Mouse (Mus musculus) heart, embryonic 15.5 days (tissue): ENCODE data around the gene Calml4. TPM values are rescaled to one million over a fixed set of nuclear protein-coding genes. Genes with fewer than 3 reads are reported as not detected.
"Not testable (repeated sequence)": the region's sequence is repeated elsewhere in the genome, so short reads cannot be mapped to it uniquely, and the experiment has no call there.

Experiments
- ATAC-seq: fragments of 200-750 bp; cut with Nextera tagmentation; replicated peaks from 2 replicates; pipeline ENCODE4 v1.8.0; 2017; ENCODE audit warnings: low read depth, moderate TSS enrichment; ENCODE audit not compliant: insufficient number of reproducible peaks, insufficient read depth, low FRiP score
- H3K27ac ChIP-seq: fragments of 300-500 bp; sonication (generic); 2 replicates; pipeline ENCODE4 v1.5.1; 2015; ENCODE audit warnings: mild to moderate bottlenecking, inconsistent platforms
- H3K27me3 ChIP-seq: fragments of 300-500 bp; sonication (generic); 2 replicates; pipeline ENCODE4 v1.6.1; 2015; ENCODE audit warnings: inconsistent platforms
- H3K36me3 ChIP-seq: fragments of 300-500 bp; sonication (generic); 2 replicates; pipeline ENCODE4 v1.6.1; 2015; ENCODE audit warnings: mild to moderate bottlenecking, inconsistent platforms
- H3K4me1 ChIP-seq: fragments of 300-500 bp; sonication (generic); replicated peaks from 2 replicates; pipeline ENCODE4 v1.6.1; 2015; ENCODE audit warnings: inconsistent platforms
- H3K4me2 ChIP-seq: fragments of 300-500 bp; sonication (generic); 2 replicates; pipeline ENCODE4 v1.6.1; 2015; ENCODE audit warnings: inconsistent platforms, mild to moderate bottlenecking, moderate library complexity
- H3K4me3 ChIP-seq: fragments of 300-500 bp; sonication (generic); 2 replicates; pipeline ENCODE4 v1.5.1; 2015; ENCODE audit warnings: mild to moderate bottlenecking, inconsistent platforms
- H3K9ac ChIP-seq: fragments of 300-500 bp; sonication (generic); 2 replicates; pipeline ENCODE4 v1.6.1; 2015; ENCODE audit warnings: mild to moderate bottlenecking, inconsistent platforms
- H3K9me3 ChIP-seq: fragments of 300-500 bp; sonication (generic); replicated peaks from 2 replicates; pipeline ENCODE4 v1.6.1; 2016; ENCODE audit warnings: inconsistent platforms
- WGBS: fragments of 180-500 bp; shearing (Covaris S2); methylation state at CpG from one replicate; pipeline ENCODE4 v1.1.7; 2015; ENCODE audit warnings: mixed read lengths; 5-methylcytosine and 5-hydroxymethylcytosine counted together
- polyA plus RNA-seq: library from polyadenylated mRNA; unstranded; fragments of >200 nt; fragmentation: Nextera tagmentation; extraction: Ambion mirVana; gene quantifications from 2 replicates; pipeline ENCODE4 v1.2.1, GENCODE M21; 2015

The Calml4 gene
- polyA plus RNA-seq, 1 experiment from 2014 or later = 3.0 TPM

GRCm38 (mm10) chr9:62858266-62859019 lies 563 bp downstream of the Calml4 start:
- WGBS = 61% methylated on average over 8 of the region's 8 CpGs
- peak overlapping the region; percentile 49; the same call in 1 of the 2 replicates for H3K27ac ChIP-seq
- H3K4me2 ChIP-seq = peak overlapping the region; percentile 43; the same call in 1 of the 2 replicates
- H3K9ac ChIP-seq = no peak overlapping the region
- peaks cover 18% of the 10 kb centered on the region for H3K4me1 ChIP-seq
- ATAC-seq = no peak
- no peaks in the 10 kb centered on the region for H3K36me3 ChIP-seq
- no peaks in the 10 kb centered on the region for H3K9me3 ChIP-seq
- H3K4me3 ChIP-seq = no peak overlapping the region
- no peaks in the 10 kb centered on the region for H3K27me3 ChIP-seq

GRCm38 (mm10) chr9:62860102-62860501 lies 2.2 kb downstream of the Calml4 start:
- H3K9me3 ChIP-seq, H3K27me3 ChIP-seq, H3K27ac ChIP-seq, H3K36me3 ChIP-seq, H3K9ac ChIP-seq, H3K4me2 ChIP-seq, H3K4me3 ChIP-seq, ATAC-seq: not testable (repeated sequence)
- peaks cover 11% of the 10 kb centered on the region for H3K4me1 ChIP-seq
- WGBS = 36% methylated on average over 7 of the region's 7 CpGs

GRCm38 (mm10) chr9:62860866-62861265 lies 3.0 kb downstream of the Calml4 start:
- Histone ChIP-seq H3K27ac (no peak overlapping the region), H3K4me3 (no peak overlapping the region), H3K27me3 (no peaks in the 10 kb centered on the region), H3K9me3 (no peaks in the 10 kb centered on the region), H3K36me3 (no peaks in the 10 kb centered on the region), H3K4me1 (peaks cover 11% of the 10 kb centered on the region), H3K4me2 (no peak overlapping the region), H3K9ac (no peak overlapping the region)
- no peak for ATAC-seq
- 71% methylated on average over 4 of the region's 4 CpGs for WGBS

GRCm38 (mm10) chr9:62869236-62869635 lies 11.4 kb downstream of the Calml4 start:
- ATAC-seq, H3K36me3 ChIP-seq, H3K27me3 ChIP-seq, H3K27ac ChIP-seq, H3K4me2 ChIP-seq, H3K4me1 ChIP-seq, H3K9ac ChIP-seq, H3K4me3 ChIP-seq, H3K9me3 ChIP-seq: not testable (repeated sequence)
- 88% methylated on average over 4 of the region's 4 CpGs for WGBS

GRCm38 (mm10) chr9:62870728-62871127 lies 12.8 kb downstream of the Calml4 start:
- Histone ChIP-seq H3K4me3 (no peak overlapping the region), H3K9me3 (no peaks in the 10 kb centered on the region), H3K4me2 (no peak overlapping the region), H3K36me3 (no peaks in the 10 kb centered on the region), H3K4me1 (no peaks in the 10 kb centered on the region), H3K27me3 (no peaks in the 10 kb centered on the region), H3K27ac (no peak overlapping the region), H3K9ac (no peak overlapping the region)
- ATAC-seq = no peak

- Histone ChIP-seq H3K27me3 (no peaks in the 10 kb centered on the region), H3K9ac (no peak overlapping the region), H3K9me3 (no peaks in the 10 kb centered on the region), H3K4me3 (no peak overlapping the region), H3K4me2 (no peak overlapping the region), H3K27ac (no peak overlapping the region), H3K36me3 (peaks cover 13% of the 10 kb centered on the region; the same call in 1 of the 2 replicates), H3K4me1 (peaks cover 20% of the 10 kb centered on the region)
- ATAC-seq = no peak
- 75% methylated on average over 7 of the region's 7 CpGs for WGBS
These were observed 19.2 kb downstream of the Calml4 start for GRCm38 (mm10) chr9:62876966-62877616.

- H3K9me3 ChIP-seq = no peaks in the 10 kb centered on the region
- H3K27me3 ChIP-seq = no peaks in the 10 kb centered on the region
- ATAC-seq = no peak
- H3K9ac ChIP-seq = no peak overlapping the region
- no peak overlapping the region for H3K4me2 ChIP-seq
- no peak overlapping the region for H3K4me3 ChIP-seq
- peaks cover 21% of the 10 kb centered on the region for H3K4me1 ChIP-seq
- no peak overlapping the region for H3K27ac ChIP-seq
- 63% methylated on average over 2 of the region's 2 CpGs for WGBS
- peaks cover 13% of the 10 kb centered on the region; the same call in 1 of the 2 replicates for H3K36me3 ChIP-seq
These were observed 19.9 kb downstream of the Calml4 start for GRCm38 (mm10) chr9:62877825-62878224.

GRCm38 (mm10) chr9:62881871-62882270 lies 24.0 kb downstream of the Calml4 start:
- 0 out of 2 replicates have a peak, but pooled peaks have one; percentile 72 for ATAC-seq

GRCm38 (mm10) chr9:62894486-62894885 lies 36.6 kb downstream of the Calml4 start:
- Histone ChIP-seq H3K27me3 (no peaks in the 10 kb centered on the region), H3K4me2 (no peak overlapping the region), H3K36me3 (peaks cover 32% of the 10 kb centered on the region), H3K9me3 (no peaks in the 10 kb centered on the region), H3K4me1 (no peaks in the 10 kb centered on the region), H3K4me3 (no peak overlapping the region), H3K9ac (no peak overlapping the region), H3K27ac (0 out of 2 replicates have a peak overlapping the region, but pooled peaks have one; percentile 39)
- 39% methylated on average over 1 of the region's 1 CpGs for WGBS
- ATAC-seq = no peak

More at GRCm38 (mm10) chr9:62881871-62882270, 24.0 kb downstream of the Calml4 start:
- Histone ChIP-seq H3K27ac (peak overlapping the region; percentile 55), H3K9me3 (no peaks in the 10 kb centered on the region), H3K4me3 (no peak overlapping the region), H3K36me3 (peaks cover 46% of the 10 kb centered on the region), H3K4me2 (0 out of 2 replicates have a peak overlapping the region, but pooled peaks have one; percentile 27), H3K27me3 (no peaks in the 10 kb centered on the region), H3K4me1 (peaks cover 17% of the 10 kb centered on the region), H3K9ac (no peak overlapping the region)
- 40% methylated on average over 12 of the region's 12 CpGs for WGBS

GRCm38 (mm10) chr9:62901736-62902135 lies 43.9 kb downstream of the Calml4 start:
- H3K36me3 ChIP-seq = peaks cover 24% of the 10 kb centered on the region; the same call in 1 of the 2 replicates
- no peak overlapping the region for H3K27ac ChIP-seq
- no peaks in the 10 kb centered on the region for H3K4me1 ChIP-seq
- H3K27me3 ChIP-seq = no peaks in the 10 kb centered on the region
- no peak overlapping the region for H3K9ac ChIP-seq
- no peaks in the 10 kb centered on the region for H3K9me3 ChIP-seq
- no peak for ATAC-seq
- no peak overlapping the region for H3K4me3 ChIP-seq
- no peak overlapping the region for H3K4me2 ChIP-seq
- WGBS = 86% methylated on average over 2 of the region's 2 CpGs

GRCm38 (mm10) chr9:62903841-62904240 lies 46.0 kb downstream of the Calml4 start:
- no peak overlapping the region for H3K4me3 ChIP-seq
- peaks cover 28% of the 10 kb centered on the region; the same call in 1 of the 2 replicates for H3K36me3 ChIP-seq
- H3K9me3 ChIP-seq = no peaks in the 10 kb centered on the region
- no peak overlapping the region for H3K9ac ChIP-seq
- no peak overlapping the region for H3K27ac ChIP-seq
- ATAC-seq = no peak
- H3K4me2 ChIP-seq = no peak overlapping the region
- no peaks in the 10 kb centered on the region for H3K4me1 ChIP-seq
- WGBS = 95% methylated on average over 2 of the region's 2 CpGs
- no peaks in the 10 kb centered on the region for H3K27me3 ChIP-seq
